Mouse (Mus musculus) limb, embryonic 11.5 days (tissue): ENCODE measurements at regions not wholly inside any gene's neighbourhood (a gene's known extent, or its start where the extent isn't known, plus 50 kb on each side); places are given as distances from the start of the nearest gene placed in this dataset.
A peak's percentile ranks its signal among the peaks of the same experiment; 100 is the strongest.
"Not testable (repeated sequence)": the region's sequence is repeated elsewhere in the genome, so short reads cannot be mapped to it uniquely, and the experiment has no call there.

ENCODE experiments used
- ATAC-seq: fragments of 200-750 bp; cut with Nextera tagmentation; 2 replicates; pipeline ENCODE4 v1.8.0; 2017; ENCODE audit warnings: low read depth; ENCODE audit not compliant: insufficient number of reproducible peaks, low FRiP score, low TSS enrichment
- DNase-seq: peaks from one replicate; pipeline ENCODE4 v3.0.0-alpha.2; 2015; ENCODE audit warnings: low spot score
- H3K27ac ChIP-seq: fragments of 300-500 bp; sonication (generic); replicated peaks from 2 replicates; pipeline ENCODE4 v1.5.1; 2014; ENCODE audit warnings: low read depth, mild to moderate bottlenecking, low read length
- H3K27me3 ChIP-seq: fragments of 300-500 bp; sonication (generic); 2 replicates; pipeline ENCODE4 v1.6.1; 2014; ENCODE audit warnings: mild to moderate bottlenecking, low read length, mixed read lengths; ENCODE audit not compliant: control insufficient read depth, insufficient read depth
- H3K36me3 ChIP-seq: fragments of 300-500 bp; sonication (generic); 2 replicates; pipeline ENCODE4 v1.6.1; 2014; ENCODE audit warnings: mild to moderate bottlenecking, low read length, moderate library complexity, mixed read lengths; ENCODE audit not compliant: control insufficient read depth, insufficient read depth
- H3K4me1 ChIP-seq: fragments of 300-500 bp; sonication (generic); 2 replicates; pipeline ENCODE4 v1.6.1; 2014; ENCODE audit warnings: low read length, mixed read lengths; ENCODE audit not compliant: control insufficient read depth, insufficient read depth
- H3K4me2 ChIP-seq: fragments of 300-500 bp; sonication (generic); 2 replicates; pipeline ENCODE4 v1.6.1; 2014; ENCODE audit warnings: low read depth, mild to moderate bottlenecking, moderate library complexity; ENCODE audit not compliant: severe bottlenecking
- H3K4me3 ChIP-seq: fragments of 300-500 bp; sonication (generic); 2 replicates; pipeline ENCODE4 v1.5.1; 2014; ENCODE audit warnings: low read depth, low read length
- H3K9ac ChIP-seq: fragments of 300-500 bp; sonication (generic); 2 replicates; pipeline ENCODE4 v1.6.1; 2014; ENCODE audit warnings: mild to moderate bottlenecking, low read length
- H3K9me3 ChIP-seq: fragments of 300-500 bp; sonication (generic); 2 replicates; pipeline ENCODE4 v1.6.1; 2016; ENCODE audit warnings: low read length; ENCODE audit not compliant: control insufficient read depth
- WGBS: fragments of 180-500 bp; shearing (Covaris S2); extraction: QIAGEN DNeasy Blood & Tissue Kit; methylation state at CpG from one replicate; pipeline ENCODE4 v1.1.7; 2014; 5-methylcytosine and 5-hydroxymethylcytosine counted together

- ATAC-seq = not testable (repeated sequence)
Observed at GRCm38 (mm10) chr16:21102033-21102432, 51.8 kb downstream of the Teddm3 start.

GRCm38 (mm10) chr16:21100126-21100525, 53.7 kb downstream of the Teddm3 start:
- not testable (repeated sequence) for H3K27me3 ChIP-seq, ATAC-seq, DNase-seq, H3K4me2 ChIP-seq, H3K9me3 ChIP-seq, H3K36me3 ChIP-seq, H3K27ac ChIP-seq, H3K4me1 ChIP-seq, H3K9ac ChIP-seq, H3K4me3 ChIP-seq
- 81% methylated on average over 2 of the region's 2 CpGs for WGBS

More at GRCm38 (mm10) chr16:21102033-21102432, 51.8 kb downstream of the Teddm3 start:
- DNase-seq, H3K27ac ChIP-seq, H3K27me3 ChIP-seq, H3K4me1 ChIP-seq, H3K4me3 ChIP-seq, H3K9ac ChIP-seq, H3K9me3 ChIP-seq, H3K36me3 ChIP-seq, H3K4me2 ChIP-seq: not testable (repeated sequence)
- WGBS = 75% methylated on average over 3 of the region's 3 CpGs

GRCm38 (mm10) chr16:21074779-21075148, 79.0 kb downstream of the Teddm3 start:
- H3K4me3 ChIP-seq = no peak overlapping the region
- ATAC-seq (no peak), DNase-seq (no peak)
- no peaks in the 10 kb centered on the region for H3K9me3 ChIP-seq
- H3K4me2 ChIP-seq = no peak overlapping the region
- no peaks in the 10 kb centered on the region for H3K36me3 ChIP-seq
- no peak overlapping the region for H3K27ac ChIP-seq
- H3K27me3 ChIP-seq = no peaks in the 10 kb centered on the region
- 74% methylated on average over 5 of the region's 5 CpGs for WGBS
- H3K4me1 ChIP-seq = no peaks in the 10 kb centered on the region
- no peak overlapping the region for H3K9ac ChIP-seq

GRCm38 (mm10) chr16:21074082-21074778, 79.6 kb downstream of the Teddm3 start:
- not testable (repeated sequence) for H3K9ac ChIP-seq, H3K27me3 ChIP-seq, H3K4me3 ChIP-seq, H3K36me3 ChIP-seq, H3K9me3 ChIP-seq, H3K4me2 ChIP-seq, H3K4me1 ChIP-seq, H3K27ac ChIP-seq
- WGBS = 30% methylated on average over 8 of the region's 10 CpGs
- ATAC-seq (peak; percentile 51; the same call in 1 of the 2 replicates), DNase-seq (peak; percentile 23)

- no peak overlapping the region for H3K9ac ChIP-seq
- no peak overlapping the region for H3K4me2 ChIP-seq
- no peaks in the 10 kb centered on the region for H3K9me3 ChIP-seq
- no peaks in the 10 kb centered on the region for H3K27me3 ChIP-seq
- H3K36me3 ChIP-seq = no peaks in the 10 kb centered on the region
- 91% methylated on average over 2 of the region's 2 CpGs for WGBS
- no peaks in the 10 kb centered on the region for H3K4me1 ChIP-seq
- no peak overlapping the region for H3K4me3 ChIP-seq
- ATAC-seq (no peak), DNase-seq (no peak)
- H3K27ac ChIP-seq = no peak overlapping the region
Observed at GRCm38 (mm10) chr16:21060211-21060610, 93.6 kb downstream of the Teddm3 start.

GRCm38 (mm10) chr16:21054772-21055171, 99.0 kb downstream of the Teddm3 start:
- Histone ChIP-seq H3K27me3 (no peaks in the 10 kb centered on the region), H3K4me3 (no peak overlapping the region), H3K9ac (no peak overlapping the region), H3K4me1 (no peaks in the 10 kb centered on the region), H3K36me3 (no peaks in the 10 kb centered on the region), H3K9me3 (no peaks in the 10 kb centered on the region), H3K4me2 (no peak overlapping the region), H3K27ac (no peak overlapping the region)
- ATAC-seq (no peak), DNase-seq (no peak)

GRCm38 (mm10) chr16:21022087-21022486, 131.7 kb downstream of the Teddm3 start:
- H3K4me3 ChIP-seq, H3K27ac ChIP-seq, DNase-seq, H3K27me3 ChIP-seq, H3K9ac ChIP-seq, ATAC-seq, H3K4me2 ChIP-seq, H3K36me3 ChIP-seq, H3K4me1 ChIP-seq, H3K9me3 ChIP-seq: not testable (repeated sequence)
- WGBS = 78% methylated on average over 1 of the region's 1 CpGs

GRCm38 (mm10) chr16:21004871-21005270, 148.9 kb downstream of the Teddm3 start:
- H3K27ac ChIP-seq = no peak overlapping the region
- no peak for ATAC-seq
- no peak overlapping the region for H3K4me2 ChIP-seq
- no peaks in the 10 kb centered on the region for H3K27me3 ChIP-seq
- H3K4me1 ChIP-seq = no peaks in the 10 kb centered on the region
- H3K4me3 ChIP-seq = no peak overlapping the region
- no peak for DNase-seq
- H3K9ac ChIP-seq = no peak overlapping the region
- H3K36me3 ChIP-seq = no peaks in the 10 kb centered on the region
- H3K9me3 ChIP-seq = no peaks in the 10 kb centered on the region

- no peaks in the 10 kb centered on the region for H3K9me3 ChIP-seq
- H3K27ac ChIP-seq = no peak overlapping the region
- ATAC-seq (no peak), DNase-seq (no peak)
- no peaks in the 10 kb centered on the region for H3K27me3 ChIP-seq
- 83% methylated on average over 1 of the region's 1 CpGs for WGBS
- no peak overlapping the region for H3K4me3 ChIP-seq
- no peaks in the 10 kb centered on the region for H3K36me3 ChIP-seq
- no peak overlapping the region for H3K4me2 ChIP-seq
- H3K4me1 ChIP-seq = no peaks in the 10 kb centered on the region
- H3K9ac ChIP-seq = no peak overlapping the region
Observed at GRCm38 (mm10) chr16:21001126-21001525, 152.7 kb downstream of the Teddm3 start.
